Mouse (Mus musculus) erythroblast, embryonic 14.5 days (primary cell): ENCODE measurements around the gene Cmip.

Experiments used
- GATA1 ChIP-seq: IDR thresholded peaks from 2 replicates; pipeline ENCODE4 v1.6.1; 2012; ENCODE audit warnings: low read length, inconsistent platforms, mixed read lengths
- TAL1 ChIP-seq: IDR thresholded peaks from 3 replicates; pipeline ENCODE4 v1.6.1; 2012; ENCODE audit warnings: low read length, inconsistent platforms, mixed read lengths

GRCm38 (mm10) chr8:117408634-117409033, 151.8 kb downstream of the Cmip start:
- TF ChIP-seq GATA1 (no peak), TAL1 (no peak)
